Mouse (Mus musculus) heart, postnatal 4 days (tissue): ENCODE measurements around the gene Ypel1. TPM values are rescaled to one million over a fixed set of nuclear protein-coding genes. Genes with fewer than 3 reads are reported as not detected.

ENCODE experiments used
- DNase-seq: peaks from one replicate; pipeline ENCODE4 v3.0.0; 2021
- total RNA-seq, 2 experiments: library from RNA; stranded (reverse); gene quantifications; 2 replicates each; pipeline ENCODE4 v1.2.3; 2021

The Ypel1 gene
- total RNA-seq: 1 to 10 TPM; 6.3 to 6.9 TPM

- peak; percentile 89 for DNase-seq
These were observed at the start of gene Ypel1 for GRCm38 (mm10) chr16:17069511-17070443. Gene Ypel1, plus strand, starts transcription at chr16:17069696.

GRCm38 (mm10) chr16:17024469-17025148, 44.9 kb upstream of the Ypel1 start:
- peak; percentile 54 for DNase-seq

- no peak for DNase-seq
These were observed 39.4 kb upstream of the Ypel1 start for GRCm38 (mm10) chr16:17029971-17030695.

GRCm38 (mm10) chr16:17033754-17034153, 35.7 kb upstream of the Ypel1 start:
- no peak for DNase-seq

GRCm38 (mm10) chr16:17040716-17041115, 28.8 kb upstream of the Ypel1 start:
- no peak for DNase-seq

GRCm38 (mm10) chr16:17041417-17041816, 28.1 kb upstream of the Ypel1 start:
- DNase-seq: no peak

- no peak for DNase-seq
These were observed 25.2 kb upstream of the Ypel1 start for GRCm38 (mm10) chr16:17044320-17044719.

GRCm38 (mm10) chr16:17045287-17045686, 24.2 kb upstream of the Ypel1 start:
- DNase-seq: no peak

GRCm38 (mm10) chr16:17049886-17050285, 19.6 kb upstream of the Ypel1 start:
- no peak for DNase-seq

- no peak for DNase-seq
These were observed 17.4 kb upstream of the Ypel1 start for GRCm38 (mm10) chr16:17052087-17052486.

GRCm38 (mm10) chr16:17053903-17054302, 15.6 kb upstream of the Ypel1 start:
- DNase-seq: no peak

GRCm38 (mm10) chr16:17055584-17055983, 13.9 kb upstream of the Ypel1 start:
- no peak for DNase-seq

GRCm38 (mm10) chr16:17062338-17062737, 7.2 kb upstream of the Ypel1 start:
- DNase-seq: no peak

GRCm38 (mm10) chr16:17067552-17067951, 1.9 kb upstream of the Ypel1 start:
- no peak for DNase-seq

- DNase-seq: no peak
These were observed 1.2 kb downstream of the Ypel1 start for GRCm38 (mm10) chr16:17070716-17071115.

GRCm38 (mm10) chr16:17073000-17073399, 3.5 kb downstream of the Ypel1 start:
- no peak for DNase-seq

GRCm38 (mm10) chr16:17076301-17076700, 6.8 kb downstream of the Ypel1 start:
- no peak for DNase-seq

GRCm38 (mm10) chr16:17076869-17077268, 7.4 kb downstream of the Ypel1 start:
- no peak for DNase-seq

GRCm38 (mm10) chr16:17078101-17078500, 8.6 kb downstream of the Ypel1 start:
- peak; percentile 39 for DNase-seq

GRCm38 (mm10) chr16:17082121-17082792, 12.8 kb downstream of the Ypel1 start:
- no peak for DNase-seq

GRCm38 (mm10) chr16:17085636-17086035, 16.1 kb downstream of the Ypel1 start:
- DNase-seq: no peak

GRCm38 (mm10) chr16:17086241-17086640, 16.7 kb downstream of the Ypel1 start:
- no peak for DNase-seq
